Mouse (Mus musculus): Measurements from ENCODE around the gene Ubac1. TPM values are rescaled to one million over a fixed set of nuclear protein-coding genes. Genes with fewer than 3 reads are reported as not detected.

The Ubac1 gene
- total RNA-seq, 1 experiment from 2014 or later: 55.6 TPM

- no peak for ATAC-seq (replicated peaks; ENCODE audit: insufficient number of reproducible peaks, low FRiP score, low TSS enrichment, poor library complexity, severe bottlenecking)
Observed at GRCm38 (mm10) chr2:26034344-26035050, 12.9 kb upstream of the Ubac1 start.

GRCm38 (mm10) chr2:26030288-26030687 lies 8.7 kb upstream of the Ubac1 start:
- no peak for ATAC-seq (replicated peaks; ENCODE audit: insufficient number of reproducible peaks, low FRiP score, low TSS enrichment, poor library complexity, severe bottlenecking)

- no peak for ATAC-seq (replicated peaks; ENCODE audit: insufficient number of reproducible peaks, low FRiP score, low TSS enrichment, poor library complexity, severe bottlenecking)
Observed at GRCm38 (mm10) chr2:26024138-26025075, 2.9 kb upstream of the Ubac1 start.

GRCm38 (mm10) chr2:26022626-26023025 lies 1.1 kb upstream of the Ubac1 start:
- no peak for ATAC-seq (replicated peaks; ENCODE audit: insufficient number of reproducible peaks, low FRiP score, low TSS enrichment, poor library complexity, severe bottlenecking)

GRCm38 (mm10) chr2:26022258-26022565 lies 665 bp upstream of the Ubac1 start:
- ATAC-seq (replicated peaks; ENCODE audit: insufficient number of reproducible peaks, low FRiP score, low TSS enrichment, poor library complexity, severe bottlenecking): no peak

GRCm38 (mm10) chr2:26020714-26021560 lies 610 bp downstream of the Ubac1 start:
- ATAC-seq (replicated peaks; ENCODE audit: insufficient number of reproducible peaks, low FRiP score, low TSS enrichment, poor library complexity, severe bottlenecking): peak; percentile 16; the same call in 1 of the 2 replicates

- no peak for ATAC-seq (replicated peaks; ENCODE audit: insufficient number of reproducible peaks, low FRiP score, low TSS enrichment, poor library complexity, severe bottlenecking)
Observed at GRCm38 (mm10) chr2:26019923-26020322, 1.6 kb downstream of the Ubac1 start.

- no peak for ATAC-seq (replicated peaks; ENCODE audit: insufficient number of reproducible peaks, low FRiP score, low TSS enrichment, poor library complexity, severe bottlenecking)
Observed at GRCm38 (mm10) chr2:26017326-26017725, 4.2 kb downstream of the Ubac1 start.

- no peak for ATAC-seq (replicated peaks; ENCODE audit: insufficient number of reproducible peaks, low FRiP score, low TSS enrichment, poor library complexity, severe bottlenecking)
Observed at GRCm38 (mm10) chr2:26013674-26014073, 7.9 kb downstream of the Ubac1 start.

- ATAC-seq (replicated peaks; ENCODE audit: insufficient number of reproducible peaks, low FRiP score, low TSS enrichment, poor library complexity, severe bottlenecking): no peak
Observed at GRCm38 (mm10) chr2:26011420-26011819, 10.1 kb downstream of the Ubac1 start.

- no peak for ATAC-seq (replicated peaks; ENCODE audit: insufficient number of reproducible peaks, low FRiP score, low TSS enrichment, poor library complexity, severe bottlenecking)
Observed at GRCm38 (mm10) chr2:26002001-26002400, 19.5 kb downstream of the Ubac1 start.

- no peak for ATAC-seq (replicated peaks; ENCODE audit: insufficient number of reproducible peaks, low FRiP score, low TSS enrichment, poor library complexity, severe bottlenecking)
Observed at GRCm38 (mm10) chr2:26001136-26001535, 20.4 kb downstream of the Ubac1 start.

- ATAC-seq (replicated peaks; ENCODE audit: insufficient number of reproducible peaks, low FRiP score, low TSS enrichment, poor library complexity, severe bottlenecking): no peak
Observed at GRCm38 (mm10) chr2:25997716-25998115, 23.8 kb downstream of the Ubac1 start.

GRCm38 (mm10) chr2:25994791-25995190 lies 26.8 kb downstream of the Ubac1 start:
- no peak for ATAC-seq (replicated peaks; ENCODE audit: insufficient number of reproducible peaks, low FRiP score, low TSS enrichment, poor library complexity, severe bottlenecking)

- no peak for ATAC-seq (replicated peaks; ENCODE audit: insufficient number of reproducible peaks, low FRiP score, low TSS enrichment, poor library complexity, severe bottlenecking)
Observed at GRCm38 (mm10) chr2:25992285-25992684, 29.3 kb downstream of the Ubac1 start.

GRCm38 (mm10) chr2:25989651-25990050 lies 31.9 kb downstream of the Ubac1 start:
- ATAC-seq (replicated peaks; ENCODE audit: insufficient number of reproducible peaks, low FRiP score, low TSS enrichment, poor library complexity, severe bottlenecking): no peak

GRCm38 (mm10) chr2:25987817-25988216 lies 33.7 kb downstream of the Ubac1 start:
- no peak for ATAC-seq (replicated peaks; ENCODE audit: insufficient number of reproducible peaks, low FRiP score, low TSS enrichment, poor library complexity, severe bottlenecking)

GRCm38 (mm10) chr2:25986601-25987000 lies 34.9 kb downstream of the Ubac1 start:
- ATAC-seq (replicated peaks; ENCODE audit: insufficient number of reproducible peaks, low FRiP score, low TSS enrichment, poor library complexity, severe bottlenecking): no peak
